Mouse (Mus musculus) limb, embryonic 14.5 days (tissue): ENCODE measurements around the gene Plcl1. TPM values are rescaled to one million over a fixed set of nuclear protein-coding genes. Genes with fewer than 3 reads are reported as not detected.
A peak's percentile ranks its signal among the peaks of the same experiment; 100 is the strongest.

Experiments used
- ATAC-seq: fragments of 200-750 bp; cut with Nextera tagmentation; 2 replicates; pipeline ENCODE4 v1.8.0; 2017; ENCODE audit warnings: low read depth, moderate number of reproducible peaks, moderate TSS enrichment; ENCODE audit not compliant: low FRiP score
- DNase-seq: peaks from one replicate; pipeline ENCODE4 v3.0.0-alpha.2; 2015; ENCODE audit warnings: low spot score
- H3K27ac ChIP-seq: fragments of 300-500 bp; sonication (generic); replicated peaks from 2 replicates; pipeline ENCODE4 v1.5.1; 2014; ENCODE audit warnings: low read depth, mild to moderate bottlenecking, low read length, moderate library complexity, mixed read lengths
- H3K27me3 ChIP-seq: fragments of 300-500 bp; sonication (generic); 2 replicates; pipeline ENCODE4 v1.6.1; 2014; ENCODE audit warnings: low read length, mixed read lengths; ENCODE audit not compliant: control insufficient read depth, insufficient read depth
- H3K36me3 ChIP-seq: fragments of 300-500 bp; sonication (generic); 2 replicates; pipeline ENCODE4 v1.6.1; 2014; ENCODE audit warnings: mild to moderate bottlenecking, low read length, moderate library complexity, mixed read lengths; ENCODE audit not compliant: control insufficient read depth, insufficient read depth
- H3K4me1 ChIP-seq: fragments of 300-500 bp; sonication (generic); 2 replicates; pipeline ENCODE4 v1.6.1; 2014; ENCODE audit warnings: antibody characterized with exemption, low read length, mixed read lengths; ENCODE audit not compliant: control insufficient read depth, insufficient read depth
- H3K4me2 ChIP-seq: fragments of 300-500 bp; sonication (generic); replicated peaks from 2 replicates; pipeline ENCODE4 v1.6.1; 2014; ENCODE audit warnings: low read depth, mild to moderate bottlenecking, low read length, moderate library complexity; ENCODE audit not compliant: severe bottlenecking
- H3K4me3 ChIP-seq: fragments of 300-500 bp; sonication (generic); replicated peaks from 2 replicates; pipeline ENCODE4 v1.5.1; 2014; ENCODE audit warnings: low read length
- H3K9ac ChIP-seq: fragments of 300-500 bp; sonication (generic); 2 replicates; pipeline ENCODE4 v1.6.1; 2014; ENCODE audit warnings: mild to moderate bottlenecking, low read depth, low read length, moderate library complexity; ENCODE audit not compliant: severe bottlenecking
- H3K9me3 ChIP-seq: fragments of 300-500 bp; sonication (generic); 2 replicates; pipeline ENCODE4 v1.6.1; 2016; ENCODE audit warnings: low read length; ENCODE audit not compliant: control insufficient read depth
- POLR2A ChIP-seq: fragments of 200-500 bp; IDR thresholded peaks from 2 replicates; pipeline ENCODE4 v1.8.0; 2012; ENCODE audit warnings: inconsistent platforms, mild to moderate bottlenecking, moderate library complexity, borderline replicate concordance; ENCODE audit not compliant: insufficient read depth, insufficient read length; ENCODE audit errors: extremely low read depth
- WGBS: fragments of 180-500 bp; shearing (Covaris S2); extraction: QIAGEN DNeasy Blood & Tissue Kit; methylation state at CpG from one replicate; pipeline ENCODE4 v1.1.7; 2014; 5-methylcytosine and 5-hydroxymethylcytosine counted together
- polyA plus RNA-seq, 2 experiments: library from polyadenylated mRNA; depleted of rRNA in 1 of 2; stranded (reverse) in 1 of 2; unstranded in 1 of 2; fragments of >200 nt; fragmentation: Nextera tagmentation in 1 of 2; extraction: Ambion mirVana in 1 of 2; gene quantifications; 2 replicates each; pipeline versions ENCODE4 v1.2.1 to v1.2.3; 2012 to 2014

The Plcl1 gene
- polyA plus RNA-seq, 2 experiments = 1.8 to 2.3 TPM

GRCm38 (mm10) chr1:55517182-55517581 is 111.5 kb downstream of the Plcl1 start:
- Histone ChIP-seq H3K27me3 (no peaks in the 10 kb centered on the region), H3K4me2 (no peak overlapping the region), H3K4me1 (no peaks in the 10 kb centered on the region), H3K9me3 (no peaks in the 10 kb centered on the region), H3K4me3 (no peak overlapping the region), H3K9ac (no peak overlapping the region), H3K36me3 (no peaks in the 10 kb centered on the region), H3K27ac (no peak overlapping the region)
- TF ChIP-seq POLR2A = no peak
- DNase-seq = no peak
- ATAC-seq = no peak

- DNase-seq (no peak), ATAC-seq (no peak)
- WGBS = 90% methylated on average over 1 of the region's 1 CpGs
These were observed 118.2 kb downstream of the Plcl1 start for GRCm38 (mm10) chr1:55523966-55524365.

GRCm38 (mm10) chr1:55525100-55525499 is 119.4 kb downstream of the Plcl1 start:
- H3K36me3 ChIP-seq = no peaks in the 10 kb centered on the region
- no peak for TF ChIP-seq POLR2A
- H3K9me3 ChIP-seq = no peaks in the 10 kb centered on the region
- 69% methylated on average over 5 of the region's 5 CpGs for WGBS
- no peak overlapping the region for H3K4me2 ChIP-seq
- no peak overlapping the region for H3K27ac ChIP-seq
- DNase-seq (no peak), ATAC-seq (no peak)
- H3K4me1 ChIP-seq = no peaks in the 10 kb centered on the region
- no peak overlapping the region for H3K4me3 ChIP-seq
- no peak overlapping the region for H3K9ac ChIP-seq
- no peaks in the 10 kb centered on the region for H3K27me3 ChIP-seq

More at GRCm38 (mm10) chr1:55523966-55524365, 118.2 kb downstream of the Plcl1 start:
- Histone ChIP-seq H3K9me3 (no peaks in the 10 kb centered on the region), H3K27ac (no peak overlapping the region), H3K4me2 (no peak overlapping the region), H3K9ac (no peak overlapping the region), H3K4me3 (no peak overlapping the region), H3K27me3 (no peaks in the 10 kb centered on the region), H3K4me1 (no peaks in the 10 kb centered on the region), H3K36me3 (no peaks in the 10 kb centered on the region)
- no peak for TF ChIP-seq POLR2A

GRCm38 (mm10) chr1:55525748-55526147 is 120.0 kb downstream of the Plcl1 start:
- Histone ChIP-seq H3K27ac (no peak overlapping the region), H3K4me2 (no peak overlapping the region), H3K9me3 (no peaks in the 10 kb centered on the region), H3K4me3 (no peak overlapping the region), H3K4me1 (no peaks in the 10 kb centered on the region), H3K36me3 (no peaks in the 10 kb centered on the region), H3K9ac (no peak overlapping the region), H3K27me3 (no peaks in the 10 kb centered on the region)
- no peak for ATAC-seq
- no peak for DNase-seq
- WGBS = 93% methylated on average over 2 of the region's 2 CpGs
- TF ChIP-seq POLR2A = no peak

GRCm38 (mm10) chr1:55528547-55529304 is 123.0 kb downstream of the Plcl1 start:
- Histone ChIP-seq H3K4me3 (no peak overlapping the region), H3K9me3 (no peaks in the 10 kb centered on the region), H3K4me2 (no peak overlapping the region), H3K27me3 (no peaks in the 10 kb centered on the region), H3K27ac (no peak overlapping the region), H3K9ac (no peak overlapping the region), H3K36me3 (no peaks in the 10 kb centered on the region), H3K4me1 (no peaks in the 10 kb centered on the region)
- ATAC-seq = no peak
- no peak for TF ChIP-seq POLR2A
- DNase-seq = peak; percentile 7
- WGBS = 39% methylated on average over 7 of the region's 7 CpGs
